Mouse (Mus musculus): Measurements from ENCODE around the gene C2cd4c.

Gene C2cd4c

DNA sequence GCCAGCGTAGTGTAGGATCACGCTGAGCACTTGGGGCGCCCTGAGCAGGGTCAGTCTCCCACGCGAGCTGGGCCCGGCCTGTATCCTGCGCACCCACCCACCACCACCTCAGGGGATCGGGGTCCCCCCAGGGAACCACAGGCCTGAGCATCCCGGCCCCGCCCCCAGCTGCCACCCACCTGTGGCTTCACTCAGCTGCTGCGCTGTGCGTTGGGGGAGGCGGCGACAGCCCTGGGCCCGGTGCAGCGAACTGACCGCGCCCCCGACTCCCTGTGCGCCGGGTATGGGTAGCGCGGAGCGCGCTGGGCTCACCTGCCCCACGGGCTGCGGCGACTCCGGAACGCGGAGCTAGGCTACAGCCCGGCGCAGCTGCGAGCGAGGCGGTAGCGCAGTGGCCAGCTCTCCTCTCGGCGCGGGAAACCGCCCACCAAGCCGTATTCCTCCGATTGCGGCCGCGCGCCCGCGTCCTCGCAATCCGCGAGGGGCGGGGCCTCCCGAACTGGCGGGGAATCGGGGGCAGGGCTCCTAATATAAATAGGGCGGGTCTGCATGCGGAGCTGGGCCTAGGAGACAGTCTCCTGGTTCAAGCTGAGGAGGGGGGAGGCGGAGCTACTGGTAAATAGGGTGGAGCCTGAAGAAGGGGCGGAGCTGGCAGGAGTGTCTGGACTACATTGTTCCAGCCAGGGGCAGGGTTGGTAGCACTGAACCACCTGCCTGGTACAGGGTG is at the start of gene C2cd4c:
C2cd4c (minus strand) TSS at position 448 of the 727 bp plus-strand sequence.
- DNase-seq (ENCODE audit: low read depth): peak; percentile 12

- no peak for DNase-seq (ENCODE audit: low read depth)
These were observed 48.0 kb upstream of the C2cd4c start for GRCm38 (mm10) chr10:79661861-79662260.

GRCm38 (mm10) chr10:79660298-79660697 is 46.5 kb upstream of the C2cd4c start:
- DNase-seq (ENCODE audit: low read depth): no peak

GRCm38 (mm10) chr10:79658829-79659228 is 45.0 kb upstream of the C2cd4c start:
- DNase-seq (ENCODE audit: low read depth): no peak

GRCm38 (mm10) chr10:79654946-79655395 is 41.1 kb upstream of the C2cd4c start:
- no peak for DNase-seq (ENCODE audit: low read depth)

- no peak for DNase-seq (ENCODE audit: low read depth)
These were observed 39.0 kb upstream of the C2cd4c start for GRCm38 (mm10) chr10:79652789-79653188.

GRCm38 (mm10) chr10:79649070-79649751 is 35.4 kb upstream of the C2cd4c start:
- peak; percentile 82 for DNase-seq (ENCODE audit: low read depth)

GRCm38 (mm10) chr10:79645711-79646110 is 31.9 kb upstream of the C2cd4c start, which contains the start of gene Odf3l2:
Odf3l2 (minus strand) TSS chr10:79645738.
- DNase-seq (ENCODE audit: low read depth): no peak

- DNase-seq (ENCODE audit: low read depth): no peak
These were observed 24.8 kb upstream of the C2cd4c start for GRCm38 (mm10) chr10:79638486-79639204.

DNA sequence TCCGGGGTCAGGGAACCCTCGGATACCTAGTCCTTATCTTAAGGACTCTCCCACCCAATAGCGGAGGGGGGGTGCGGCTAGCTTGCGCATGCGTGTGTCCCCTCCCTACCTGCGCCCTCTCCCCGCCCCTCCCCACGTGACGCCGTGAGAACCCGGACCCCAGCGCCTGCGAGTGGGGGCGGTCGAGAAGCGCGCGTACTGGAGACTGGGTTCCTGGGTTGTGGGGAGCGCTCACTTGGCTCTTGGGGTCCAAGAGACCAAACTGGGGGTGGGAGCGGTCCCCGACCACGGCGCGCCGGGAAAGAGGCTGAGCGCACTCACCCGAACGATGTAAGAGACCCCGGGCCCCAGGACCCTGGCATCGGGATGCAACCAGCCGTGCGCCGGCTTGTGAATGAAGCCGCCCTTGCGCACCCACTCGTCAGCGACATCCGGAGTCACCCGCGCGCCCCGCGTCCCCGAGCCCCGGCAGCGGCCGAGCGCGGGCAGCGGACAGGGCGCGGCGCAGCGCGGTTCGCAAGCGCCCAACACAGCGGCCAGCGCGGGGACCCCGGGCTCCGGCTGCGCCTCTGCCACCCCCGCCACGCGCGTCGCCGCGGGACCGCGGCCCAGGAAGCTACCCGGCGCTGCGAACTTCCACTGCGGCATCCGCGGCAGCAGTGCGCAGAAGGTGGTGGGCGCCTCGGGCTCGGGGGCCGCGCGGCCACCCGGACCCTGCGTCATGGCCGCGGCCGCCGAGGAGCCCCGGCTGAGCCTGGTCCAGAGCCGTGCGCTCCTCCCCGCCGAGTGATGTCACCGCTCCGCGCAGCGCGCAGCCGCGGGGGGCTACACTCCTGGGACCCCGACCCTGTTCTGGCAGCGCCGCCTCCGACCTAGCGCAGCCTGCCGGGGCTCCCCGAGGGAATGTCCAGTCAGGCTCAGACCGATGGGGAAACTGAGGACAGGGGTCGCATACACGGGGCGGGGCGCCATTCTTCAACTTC is 23.6 kb upstream of the C2cd4c start, which contains the start of gene Shc2:
Shc2 (minus strand) TSS at position 791 of the 983 bp plus-strand sequence.
- no peak for DNase-seq (ENCODE audit: low read depth)

DNA sequence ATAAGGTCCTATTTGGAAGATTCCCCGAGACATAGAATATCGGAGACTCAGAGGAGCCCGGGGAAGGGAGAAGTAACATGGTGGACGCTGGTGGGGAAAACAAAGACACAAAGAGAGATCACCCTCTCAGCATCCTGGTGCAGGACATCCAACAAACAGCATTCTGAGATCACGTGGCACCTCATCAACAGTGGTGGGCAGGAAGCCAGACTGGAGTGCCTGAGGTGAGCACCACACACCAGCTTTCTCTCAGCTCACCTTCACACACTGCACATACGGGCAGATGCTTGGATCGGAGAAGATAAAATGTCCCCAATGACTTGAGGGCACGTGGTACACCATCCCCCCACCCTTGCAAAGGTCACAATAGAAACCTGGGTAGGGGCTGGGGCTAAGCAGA is 22.5 kb upstream of the C2cd4c start:
- no peak for DNase-seq (ENCODE audit: low read depth)

GRCm38 (mm10) chr10:79633006-79633777 is 19.4 kb upstream of the C2cd4c start:
- no peak for DNase-seq (ENCODE audit: low read depth)

DNA sequence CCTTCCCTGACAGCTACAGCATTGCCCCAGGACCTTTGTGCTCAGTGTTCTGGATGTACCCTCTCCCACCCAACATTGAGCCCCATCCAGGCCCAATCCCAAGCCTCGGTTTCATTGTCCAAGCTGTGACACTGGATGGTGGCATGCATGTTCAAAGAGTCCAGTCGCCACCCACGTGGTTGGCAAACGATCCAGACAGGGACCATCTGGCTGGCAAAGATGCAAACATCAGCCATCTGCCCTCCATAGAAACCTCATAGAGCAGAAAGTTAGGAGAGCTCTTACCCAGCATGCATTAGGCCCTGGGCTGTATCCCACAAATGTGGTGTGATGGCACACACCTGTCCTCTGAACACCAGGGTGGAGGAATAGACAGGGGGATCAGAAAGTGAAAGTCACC is 17.6 kb upstream of the C2cd4c start:
- DNase-seq (ENCODE audit: low read depth): no peak

GRCm38 (mm10) chr10:79628377-79628776 is 14.6 kb upstream of the C2cd4c start:
- DNase-seq (ENCODE audit: low read depth): no peak

- DNase-seq (ENCODE audit: low read depth): no peak
These were observed 12.3 kb upstream of the C2cd4c start for GRCm38 (mm10) chr10:79626156-79626555.

DNA sequence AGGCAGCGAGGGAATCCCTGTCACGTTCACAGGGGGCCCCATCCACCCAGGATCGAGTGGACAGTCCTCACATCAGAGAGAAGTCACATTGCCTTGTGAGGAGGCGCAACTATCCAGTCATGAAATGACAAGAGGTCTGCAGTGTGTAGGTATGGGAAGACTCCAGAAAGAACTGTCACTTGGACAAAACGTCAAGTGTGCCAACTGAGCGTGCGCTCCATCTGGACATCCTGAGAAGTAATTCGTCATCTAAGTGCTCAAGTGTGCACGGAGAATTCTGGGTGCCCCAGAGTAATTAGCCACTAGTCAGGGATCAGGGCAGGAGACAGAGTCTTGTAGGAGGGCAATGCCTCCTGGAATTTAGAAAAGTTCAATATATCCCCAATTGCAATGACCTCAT is 11.6 kb upstream of the C2cd4c start:
- no peak for DNase-seq (ENCODE audit: low read depth)

GRCm38 (mm10) chr10:79623950-79624349 is 10.1 kb upstream of the C2cd4c start:
- no peak for DNase-seq (ENCODE audit: low read depth)

DNA sequence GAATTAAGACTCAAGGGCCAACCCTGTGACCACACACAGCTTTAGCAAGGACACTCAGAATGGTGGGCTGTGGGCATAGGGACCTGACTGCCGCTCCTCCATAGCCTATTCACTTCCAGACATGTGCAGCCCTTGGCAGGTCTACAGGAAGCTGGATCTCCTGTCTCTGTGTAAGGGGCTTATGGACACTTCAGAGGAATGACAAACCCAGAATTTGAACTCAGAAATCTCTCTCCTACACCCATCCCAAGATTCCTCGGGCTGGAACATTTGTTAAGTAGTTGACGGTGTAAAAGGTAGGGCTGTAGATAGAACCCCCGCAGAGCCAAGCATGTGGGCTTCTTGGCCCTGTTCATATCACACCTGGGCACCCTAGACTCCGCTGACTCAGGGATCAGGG is 2.6 kb upstream of the C2cd4c start:
- no peak for DNase-seq (ENCODE audit: low read depth)

DNA sequence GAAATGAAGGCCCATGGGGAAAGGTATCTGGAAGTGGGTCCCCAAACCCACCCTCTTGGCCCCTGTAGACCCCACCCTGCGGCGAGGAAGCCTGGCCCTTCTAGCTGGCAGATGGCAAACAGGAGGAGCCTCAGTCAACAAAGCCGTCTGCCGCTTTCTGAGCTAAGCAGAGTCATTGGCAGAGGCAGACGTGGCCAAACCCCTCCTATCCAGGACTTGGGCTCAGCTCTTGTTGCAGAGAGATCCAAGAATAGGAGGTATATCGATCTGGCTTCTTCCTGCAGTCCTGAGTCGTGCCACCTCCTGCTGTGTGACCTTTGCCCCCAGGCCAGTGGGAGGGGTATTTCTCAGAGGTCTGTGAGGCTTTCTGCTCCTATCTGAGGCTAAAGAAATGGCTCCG is 2.0 kb upstream of the C2cd4c start:
- no peak for DNase-seq (ENCODE audit: low read depth)

GRCm38 (mm10) chr10:79614305-79614643 is 449 bp upstream of the C2cd4c start:
- no peak for DNase-seq (ENCODE audit: low read depth)

Measured in naive thymus-derived CD4-positive, alpha-beta T cell, adult 2 months (primary cell).